Mouse (Mus musculus) heart, adult 18-20 months (tissue): ENCODE data around the gene Agbl4. TPM values are rescaled to one million over a fixed set of nuclear protein-coding genes. Genes with fewer than 3 reads are reported as not detected.

Experiments
- DNase-seq, 2 experiments: peaks; one replicate each; pipeline ENCODE4 v3.0.0; 2021 to 2022; ENCODE audit warnings: mixed read lengths in 1 of 2
- total RNA-seq, 2 experiments: library from RNA; stranded (reverse); gene quantifications; 2 replicates each; pipeline ENCODE4 v1.2.3; 2021

The Agbl4 gene
- total RNA-seq, 2 experiments from 2014 or later = 0.26 to 0.67 TPM

DNA sequence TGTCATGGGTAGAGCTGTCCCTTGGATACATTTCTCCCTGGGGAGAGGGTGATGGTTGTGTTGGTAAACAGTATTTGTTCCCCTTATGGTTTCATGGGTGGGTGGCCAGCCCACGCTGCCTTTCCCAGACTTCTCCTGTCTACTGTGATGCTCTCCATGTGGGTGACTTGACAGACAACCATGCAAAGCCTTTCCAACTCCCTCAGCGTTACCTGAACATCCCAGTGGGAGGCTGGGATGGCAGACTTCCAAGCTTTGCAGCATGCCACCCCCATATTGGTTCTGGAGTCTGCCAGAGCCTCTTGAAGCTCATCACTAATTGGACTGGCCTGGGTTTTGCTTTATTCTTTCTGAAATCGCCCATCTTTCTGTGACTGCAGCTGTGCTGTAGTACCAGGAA, 1101.3 kb downstream of the Agbl4 start:
- DNase-seq = no peak

DNA sequence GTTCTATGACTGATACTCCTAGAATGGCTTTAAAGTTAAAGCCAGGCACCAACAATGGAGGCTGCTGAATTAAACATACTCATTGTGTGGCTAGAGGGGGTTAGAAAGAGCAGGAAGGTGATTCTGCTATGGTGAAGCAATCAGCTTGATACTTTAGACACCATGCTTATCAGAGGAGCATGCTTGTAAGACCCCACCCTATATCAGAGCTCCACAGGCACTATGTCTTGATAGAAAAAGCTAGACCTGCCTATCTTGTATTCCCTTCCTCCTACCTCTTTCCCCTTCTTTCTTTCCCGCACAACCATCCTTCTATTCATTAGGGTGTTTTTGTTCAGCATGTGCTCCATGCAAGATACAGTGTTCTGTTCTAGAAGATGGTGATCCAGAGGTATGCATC, 1104.0 kb downstream of the Agbl4 start:
- no peak for DNase-seq

DNA sequence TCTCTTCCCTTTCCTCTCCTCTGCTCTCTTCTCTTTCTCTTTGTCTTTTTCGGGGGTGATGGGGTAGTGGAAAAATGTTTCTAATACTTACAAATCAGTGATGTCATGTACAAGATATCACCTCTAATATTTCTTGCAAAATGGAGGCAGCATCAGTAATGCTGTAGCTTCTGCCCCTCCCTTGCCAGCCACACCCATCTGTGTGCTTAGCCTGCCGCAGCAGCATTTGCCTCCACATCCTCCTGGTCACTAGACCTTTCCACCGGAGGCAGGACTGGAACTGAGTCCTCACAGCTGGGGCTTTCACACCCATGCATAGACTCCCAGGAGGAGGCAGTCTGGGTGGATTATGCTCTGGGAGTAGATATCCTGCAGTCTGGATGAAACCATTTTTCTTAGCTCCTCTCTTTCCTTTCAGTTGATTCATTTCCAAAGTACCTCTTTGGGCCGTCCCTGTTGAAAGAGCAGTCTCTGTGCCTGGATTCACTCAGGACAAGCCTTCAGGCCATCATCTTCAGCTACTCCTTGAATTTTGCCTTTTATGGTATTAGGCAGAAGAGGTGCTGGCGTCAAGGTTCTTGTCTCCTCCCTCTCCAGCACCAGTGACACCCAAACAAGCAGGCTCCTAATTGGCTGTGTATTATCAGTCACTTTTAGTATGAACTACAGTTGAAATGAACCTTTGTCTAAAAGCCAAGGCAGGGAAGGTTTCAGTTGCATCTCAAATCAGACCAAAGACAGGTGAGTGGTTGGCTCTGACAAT, 1105.7 kb downstream of the Agbl4 start:
- DNase-seq = no peak

DNA sequence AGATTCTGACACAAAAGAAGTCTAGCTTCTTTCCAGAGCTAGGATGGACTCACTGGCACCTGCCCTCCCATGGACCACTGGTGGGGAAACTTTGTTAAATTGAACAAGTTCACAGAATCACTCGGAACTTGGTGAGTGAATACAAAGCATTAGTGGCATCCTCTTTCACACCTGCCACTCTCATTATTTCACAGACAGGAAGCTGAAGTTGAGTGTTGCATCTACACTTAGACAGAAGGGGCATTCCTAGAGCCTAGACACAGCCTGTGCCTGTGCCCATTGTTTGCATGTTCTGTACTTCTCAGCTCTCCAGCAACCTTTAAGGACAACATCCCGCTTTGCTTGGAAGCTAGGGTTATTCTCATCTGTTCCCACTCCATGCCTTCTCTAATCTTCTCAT, 1107.5 kb downstream of the Agbl4 start:
- no peak for DNase-seq

DNA sequence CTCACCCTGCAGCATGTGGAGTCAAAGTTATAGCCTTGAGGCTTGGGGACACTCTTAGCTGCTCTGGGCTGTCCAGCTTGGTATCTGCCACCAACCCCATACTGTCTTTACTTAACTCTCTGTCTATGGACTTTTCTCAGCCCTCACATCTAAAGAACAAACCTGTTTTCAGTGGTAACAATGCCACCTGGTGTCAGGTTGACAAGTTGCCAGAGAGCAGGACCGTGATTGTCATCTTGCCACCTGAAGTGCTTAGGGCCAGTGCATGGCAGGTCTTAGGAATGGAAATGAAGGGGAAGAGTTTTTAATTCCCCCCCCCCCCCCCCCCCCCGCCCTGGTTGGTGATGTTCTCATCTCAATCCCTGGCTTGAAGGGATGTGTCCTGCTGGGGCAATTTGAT, 1112.7 kb downstream of the Agbl4 start:
- DNase-seq = no peak

DNA sequence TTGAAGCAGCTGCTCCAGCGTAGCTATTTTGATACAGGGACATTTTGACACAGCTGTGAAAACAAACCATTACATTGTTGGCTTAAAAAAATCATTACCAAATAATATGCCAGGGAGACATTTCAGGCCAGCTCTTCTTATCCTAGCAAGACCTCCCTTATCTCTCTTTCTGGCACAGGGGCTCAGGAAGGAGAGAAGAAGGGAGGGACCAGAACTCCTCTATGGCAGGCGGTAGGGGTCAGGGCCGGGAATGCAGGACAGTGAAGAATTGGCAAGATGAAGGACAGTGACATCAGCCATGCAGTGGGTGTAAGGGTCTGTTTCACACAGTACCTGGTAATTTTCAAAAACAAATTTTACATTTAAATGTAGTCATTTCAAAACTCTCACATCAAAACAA, 1116.5 kb downstream of the Agbl4 start:
- peak; percentile 37 to 54 for DNase-seq

DNA sequence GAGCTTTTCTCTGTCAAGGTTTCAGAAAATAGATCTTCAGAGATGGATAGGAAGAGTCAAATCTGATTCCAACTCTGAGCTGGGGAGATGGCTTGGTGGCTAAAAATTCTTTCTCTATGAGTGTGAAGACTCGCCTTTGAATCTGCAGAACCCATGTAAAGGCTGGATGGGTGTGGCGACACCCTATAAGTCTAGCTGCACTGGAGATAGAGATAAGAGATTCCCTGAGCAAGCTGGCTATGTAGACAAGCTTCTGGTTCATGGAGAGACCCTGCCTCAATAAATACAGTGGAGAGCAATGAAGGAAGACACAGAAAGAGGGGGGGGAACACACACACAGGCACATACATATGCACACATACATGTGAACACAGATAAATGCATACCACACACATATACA, 1118.7 kb downstream of the Agbl4 start:
- no peak for DNase-seq

DNA sequence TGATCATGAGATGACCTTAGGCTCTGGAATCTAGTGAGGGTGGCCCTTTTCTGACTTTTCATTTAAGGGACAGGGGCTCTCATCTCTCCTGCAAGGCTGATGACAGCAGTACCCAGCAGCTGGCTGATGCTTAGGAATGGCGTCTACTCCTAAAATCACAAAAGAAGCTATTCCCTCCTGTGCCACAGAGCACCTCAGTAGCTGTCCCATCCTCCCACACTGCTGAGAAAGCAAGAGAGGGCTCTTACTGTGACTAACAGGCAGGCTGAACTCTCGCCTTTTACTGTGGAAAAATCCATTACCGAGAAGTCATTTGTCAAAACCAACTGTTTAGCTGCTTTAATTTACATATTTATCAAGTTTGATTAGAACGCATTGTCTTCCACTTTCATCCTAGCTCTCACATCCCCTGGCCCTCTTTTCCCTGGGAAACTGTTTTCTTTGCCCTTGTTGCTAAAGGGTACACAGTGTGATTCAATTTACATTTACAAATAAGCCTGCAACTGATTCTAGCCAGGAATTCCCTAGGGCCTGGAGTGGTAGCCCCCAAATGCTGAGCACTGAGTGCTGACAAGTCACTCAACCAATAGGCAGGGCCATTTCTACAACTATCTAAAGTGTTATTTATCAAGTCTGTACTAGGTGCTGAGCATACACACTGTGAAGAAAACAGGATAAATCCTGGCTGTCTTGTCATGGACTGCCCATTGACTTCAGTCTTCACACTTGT, 1119.8 kb downstream of the Agbl4 start:
- no peak for DNase-seq

DNA sequence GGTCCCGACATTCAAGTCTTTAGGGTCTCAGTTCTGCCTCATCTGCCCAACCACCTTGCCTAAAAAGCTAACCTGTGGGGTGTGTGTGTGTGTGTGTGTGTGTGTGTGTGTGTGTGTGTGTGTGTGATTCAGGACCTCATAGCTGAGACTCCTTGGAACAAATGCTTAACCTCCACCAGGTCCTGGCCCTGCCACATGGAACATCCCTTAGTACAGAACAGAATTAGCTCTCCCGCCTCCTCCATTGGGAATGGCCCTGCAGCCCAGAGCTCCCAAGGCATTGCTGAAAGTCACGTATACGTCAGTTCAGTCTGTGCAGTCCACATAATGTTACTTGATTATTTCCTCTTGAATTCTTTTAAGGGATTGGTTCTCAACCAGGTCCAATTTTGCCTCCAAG, 1120.7 kb downstream of the Agbl4 start:
- DNase-seq = no peak

DNA sequence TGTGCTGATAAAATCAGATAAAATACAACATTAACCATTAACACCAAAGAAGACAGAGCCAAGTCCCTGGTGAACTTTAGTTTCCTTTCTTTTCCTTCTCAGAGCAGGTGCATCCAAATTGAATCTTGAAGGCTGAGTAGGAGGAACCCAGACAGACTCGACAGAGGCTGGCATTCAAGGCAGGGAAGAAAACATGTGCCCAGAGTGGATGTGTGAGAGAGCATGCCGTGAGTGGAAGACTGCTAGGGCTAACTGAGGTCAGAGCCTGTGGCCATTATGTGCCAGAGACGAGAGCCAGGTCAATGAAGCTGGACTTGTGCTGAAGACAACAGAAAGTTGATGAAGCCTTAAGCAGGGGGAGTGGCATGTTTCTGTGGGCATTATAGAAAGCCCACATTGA, 1121.8 kb downstream of the Agbl4 start:
- no peak for DNase-seq

DNA sequence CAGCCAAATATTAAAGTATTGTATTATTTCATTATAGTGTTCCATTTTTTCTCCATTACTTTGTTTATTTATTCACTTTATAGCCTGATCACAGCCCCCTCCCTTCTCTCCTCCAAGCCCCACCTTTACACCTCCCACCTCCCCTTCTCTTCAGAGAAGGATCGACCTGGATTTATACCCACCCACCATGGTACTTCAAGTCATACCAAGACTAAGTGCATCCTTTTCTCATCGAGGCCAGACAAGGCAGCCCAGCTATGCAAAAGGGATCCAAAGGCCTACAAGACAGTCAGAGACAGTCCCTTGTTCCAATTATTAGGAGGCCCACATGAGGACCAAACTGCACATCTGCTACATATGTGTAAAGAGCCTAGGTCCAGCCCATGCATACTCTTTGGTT, 1122.5 kb downstream of the Agbl4 start:
- DNase-seq = no peak

DNA sequence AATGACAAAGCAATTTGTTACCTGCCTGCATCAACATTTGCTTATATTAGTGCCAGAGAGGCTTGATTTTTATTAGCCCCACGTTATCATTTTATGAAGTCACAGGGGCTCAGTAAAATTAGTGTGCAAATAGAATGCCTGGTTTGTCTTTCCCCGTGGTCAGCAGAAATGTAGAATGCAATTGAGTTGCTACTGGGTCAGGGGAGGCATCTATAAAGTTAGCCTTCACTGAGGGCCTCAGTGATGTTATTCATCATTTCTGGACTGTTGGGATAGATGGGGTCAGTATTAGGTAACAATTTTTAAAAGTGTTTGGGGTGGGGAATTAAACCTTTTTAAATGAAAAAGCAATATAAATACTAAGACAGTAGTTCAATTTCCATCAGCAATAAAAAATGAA, 1125.5 kb downstream of the Agbl4 start:
- DNase-seq = no peak

DNA sequence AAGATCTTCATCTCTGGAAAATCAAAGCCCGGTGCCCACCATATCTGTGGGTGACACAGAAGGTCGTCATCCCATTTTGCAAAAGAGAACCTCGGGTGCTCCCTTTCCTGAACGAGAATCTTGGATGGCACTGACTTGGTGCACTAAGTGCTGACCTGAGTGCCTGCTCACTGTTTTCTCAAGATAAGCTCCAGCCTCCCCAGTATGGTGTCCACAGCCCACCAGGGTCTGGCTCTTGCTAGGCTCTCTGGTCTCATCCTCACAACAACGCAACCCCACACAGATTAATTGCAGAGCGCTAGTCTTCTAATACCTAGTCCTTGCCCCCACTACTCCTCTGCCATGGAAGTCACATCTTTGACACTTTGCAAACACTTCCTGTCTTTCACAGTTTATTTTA, 1131.5 kb downstream of the Agbl4 start:
- no peak for DNase-seq

DNA sequence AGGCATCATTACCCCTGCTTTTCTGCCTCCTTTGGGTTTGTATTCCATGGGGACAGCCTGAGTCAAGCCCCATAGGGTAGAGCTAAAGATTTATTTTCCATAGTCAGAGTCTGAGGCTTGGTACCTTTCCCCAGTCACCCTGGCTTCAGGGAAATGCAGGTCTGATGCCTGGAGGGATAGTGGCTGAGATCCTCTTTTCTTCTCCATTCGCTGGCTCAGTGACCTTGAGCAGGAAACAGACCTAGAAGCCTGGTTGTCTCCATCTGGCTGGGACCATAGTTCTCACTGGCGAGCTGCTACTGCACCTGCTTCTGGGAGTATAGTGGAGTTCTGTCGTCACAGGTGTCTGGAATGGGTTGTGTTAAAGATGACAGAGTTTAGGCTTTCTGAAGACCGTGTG, 1132.5 kb downstream of the Agbl4 start:
- no peak for DNase-seq

DNA sequence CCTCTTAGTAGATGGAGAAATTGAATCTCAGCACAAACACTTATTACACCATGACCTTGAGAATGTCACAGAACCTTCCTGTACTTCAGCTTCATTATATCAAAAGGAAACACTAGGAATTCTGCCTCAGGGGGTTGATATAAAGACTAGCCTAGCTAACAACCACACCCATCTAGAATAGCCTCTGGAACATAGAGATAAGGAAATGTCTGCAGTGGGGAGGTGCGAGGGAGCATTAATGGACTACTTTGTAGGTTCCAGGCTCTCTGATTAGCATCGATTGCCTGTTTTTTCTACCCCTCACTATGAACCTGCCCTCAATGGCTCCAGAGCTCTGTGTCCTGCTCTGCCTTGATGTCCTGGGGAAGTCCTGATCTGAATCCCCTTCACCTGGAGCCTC, 1133.1 kb downstream of the Agbl4 start:
- no peak for DNase-seq

DNA sequence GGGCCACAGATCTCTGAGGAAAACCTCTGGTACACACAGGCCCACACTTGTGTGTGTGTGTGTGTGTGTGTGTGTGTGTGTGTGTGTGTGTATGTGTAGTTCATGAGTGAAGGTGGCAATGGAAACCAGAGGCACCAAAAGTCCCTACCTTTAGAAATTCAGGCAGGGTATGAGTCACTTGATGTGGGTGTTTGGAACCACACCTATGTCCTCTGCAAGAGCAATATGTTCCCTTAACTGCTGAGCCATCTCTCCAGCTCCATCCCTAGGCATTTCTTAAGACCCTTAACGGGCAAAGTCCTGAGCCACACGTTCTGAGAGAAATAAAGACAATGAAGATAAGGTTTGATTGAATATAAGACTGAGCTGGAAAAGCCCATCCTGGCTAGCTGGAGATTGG, 1147.2 kb downstream of the Agbl4 start:
- no peak for DNase-seq

DNA sequence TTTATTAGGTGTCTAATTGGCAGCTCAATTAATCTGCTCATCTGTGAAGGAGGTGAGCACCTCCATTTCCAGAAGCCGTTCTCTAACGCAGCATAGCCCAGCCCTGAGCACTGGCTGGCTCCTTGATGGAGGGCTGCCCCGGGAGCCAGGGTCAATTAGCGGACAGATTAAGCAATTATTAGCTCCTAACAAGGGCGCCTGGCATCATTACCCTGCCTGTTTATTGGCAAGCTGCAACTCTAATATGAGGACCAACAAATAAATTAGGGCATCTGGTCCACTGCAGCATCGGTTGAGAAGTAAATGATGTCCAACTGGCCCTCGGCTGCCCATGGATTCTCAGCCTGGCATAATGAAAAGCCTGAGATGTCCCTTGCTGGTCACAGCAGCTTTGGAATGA, 1148.5 kb downstream of the Agbl4 start:
- DNase-seq = no peak

DNA sequence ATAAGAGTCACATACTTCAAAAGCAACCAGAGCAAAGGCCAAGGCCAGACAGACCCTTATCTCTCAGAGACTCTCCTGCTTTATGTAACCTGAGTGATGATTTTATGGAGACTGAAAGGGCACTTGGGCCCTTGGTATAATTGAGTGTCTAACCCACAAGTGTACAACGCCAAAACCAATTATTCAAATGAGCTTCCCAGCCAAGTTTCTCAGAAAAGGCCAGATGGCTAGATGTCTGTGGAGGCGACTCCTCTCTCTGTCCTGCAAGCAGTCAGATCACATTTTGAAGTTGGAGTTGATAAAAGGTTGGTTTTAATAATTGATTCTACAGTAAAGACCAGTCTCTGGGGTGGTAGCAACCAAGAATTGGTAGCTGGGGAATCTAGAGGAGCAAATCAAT, 1158.0 kb downstream of the Agbl4 start:
- no peak for DNase-seq

DNA sequence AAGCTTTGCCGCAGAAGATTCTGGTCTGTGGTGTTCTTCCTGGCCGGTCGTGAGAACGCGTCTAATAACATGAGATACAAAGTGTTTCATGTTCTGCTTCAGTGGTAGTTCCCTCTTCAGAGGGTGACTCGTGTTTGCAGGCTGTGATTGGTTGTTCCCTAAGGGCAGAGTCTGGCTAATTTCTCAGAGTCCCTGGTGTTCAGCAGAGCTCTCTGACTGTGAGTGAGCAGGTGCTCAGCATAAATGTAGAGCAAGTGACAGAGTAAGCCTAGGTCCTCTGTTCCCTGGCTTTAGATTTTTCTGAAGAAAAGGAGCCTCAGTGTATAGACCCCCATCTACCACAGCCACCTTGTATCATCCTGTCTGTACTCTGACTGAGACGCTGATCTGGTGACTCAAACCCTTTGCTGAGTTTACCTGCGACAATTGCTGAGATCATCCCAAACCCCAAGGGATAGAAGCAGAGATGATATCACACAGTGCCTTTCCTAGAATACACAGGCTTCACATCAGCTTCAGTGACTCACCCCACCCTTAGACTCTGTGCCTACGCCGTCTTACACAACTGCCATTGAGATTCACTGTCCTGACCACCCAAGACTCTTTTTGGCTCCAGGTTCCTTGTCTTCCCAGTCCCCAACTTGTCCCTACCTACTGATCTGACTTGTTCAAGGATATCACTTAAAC, 1179.8 kb downstream of the Agbl4 start:
- no peak for DNase-seq

DNA sequence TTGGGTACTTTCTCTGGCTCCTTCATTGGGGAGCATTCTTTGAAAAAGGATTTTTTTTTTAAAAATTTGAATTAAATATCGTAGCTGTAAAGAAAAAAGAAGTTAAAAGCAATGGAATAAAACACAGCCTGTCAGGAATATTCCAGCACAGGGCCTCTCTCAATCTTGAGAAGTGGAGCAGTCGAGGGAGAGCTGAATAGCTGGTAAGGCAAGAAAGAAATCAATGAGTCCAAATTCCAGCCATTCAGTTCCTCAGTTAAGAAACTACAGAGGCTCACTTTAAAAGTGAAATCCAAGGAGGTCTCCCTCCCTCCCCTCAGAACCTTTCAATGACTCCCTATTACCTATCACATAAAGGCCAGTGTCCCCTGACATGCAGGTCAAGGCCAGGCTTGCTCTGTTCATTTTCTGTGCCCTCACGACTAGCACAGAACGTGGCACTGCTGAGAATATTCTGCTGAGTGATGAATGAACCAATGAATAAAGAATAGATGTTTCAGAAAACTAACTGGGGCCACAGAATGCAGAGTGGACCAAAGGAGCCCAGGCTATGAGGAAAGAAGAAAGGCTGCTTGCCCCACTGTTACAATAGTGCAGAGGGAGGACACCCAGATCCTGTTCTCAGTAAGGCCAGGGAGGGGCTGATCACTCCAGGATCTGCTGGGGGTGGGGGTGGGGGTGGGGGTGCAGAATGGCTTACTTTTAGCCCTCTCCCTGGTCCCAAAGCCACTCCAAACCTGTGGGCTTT, 1181.8 kb downstream of the Agbl4 start:
- no peak for DNase-seq

DNA sequence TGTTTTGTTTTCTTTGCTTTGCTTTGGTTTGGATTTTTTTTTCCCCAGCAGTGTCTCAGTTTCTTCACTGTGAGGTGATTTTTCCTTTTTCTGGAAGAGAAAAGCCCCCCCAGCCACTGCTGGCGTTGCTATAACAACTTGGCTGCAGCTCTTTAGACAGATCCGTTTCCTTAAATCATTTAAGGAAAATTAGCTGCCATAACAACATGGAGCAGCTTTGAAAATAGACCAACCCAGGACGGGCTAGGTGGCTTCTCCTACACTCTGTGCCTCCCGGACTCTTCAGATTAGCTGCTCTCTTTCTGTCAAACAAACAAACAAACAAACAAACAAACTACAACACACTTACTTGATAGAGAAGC, 1182.4 kb downstream of the Agbl4 start:
- DNase-seq = no peak

DNA sequence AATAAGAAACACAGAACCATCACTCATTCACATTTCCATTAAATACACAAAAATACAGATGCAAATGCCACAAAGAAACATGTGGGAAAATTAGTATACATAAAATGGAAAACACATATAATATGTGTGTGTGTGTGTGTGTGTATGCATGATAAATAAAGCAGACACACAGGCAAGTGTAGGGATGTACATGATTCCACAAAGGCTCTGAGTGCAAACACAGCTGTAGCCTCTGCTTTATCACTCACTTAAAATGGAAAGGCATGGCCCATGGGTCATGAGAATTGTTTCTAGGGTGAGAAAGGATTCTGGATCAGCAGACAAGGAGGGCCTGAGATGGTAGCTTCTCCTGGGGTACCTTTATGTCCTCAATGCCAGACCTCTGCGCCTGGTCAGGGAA, 1182.8 kb downstream of the Agbl4 start:
- DNase-seq = no peak
